Mouse (Mus musculus) right cerebral cortex, postnatal 14 days (tissue): ENCODE data around the gene Rspo1.

Source experiments
- DNase-seq: peaks from one replicate; pipeline ENCODE4 v3.0.0; 2022

Rspo1 gene

DNA sequence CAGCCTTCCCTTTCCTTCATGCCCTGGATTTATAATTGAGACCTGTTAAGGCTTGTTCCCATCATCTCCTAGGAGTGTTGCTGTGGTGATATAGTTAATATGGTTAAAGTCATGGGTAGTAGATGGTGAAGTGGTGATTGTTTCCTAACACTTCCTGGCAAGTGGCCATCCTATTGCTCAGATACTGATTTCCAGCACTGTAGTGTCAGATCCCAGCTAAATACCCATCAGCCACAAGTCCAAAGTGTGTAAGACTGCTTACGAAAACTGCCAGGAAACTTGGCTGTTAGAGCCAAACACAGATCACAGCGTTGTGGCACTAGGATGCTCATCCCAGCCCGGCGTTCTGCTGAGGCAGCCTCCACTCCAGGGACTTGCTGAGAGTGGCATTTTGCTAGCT, 48.1 kb downstream of the Rspo1 start:
- DNase-seq, result no peak

DNA sequence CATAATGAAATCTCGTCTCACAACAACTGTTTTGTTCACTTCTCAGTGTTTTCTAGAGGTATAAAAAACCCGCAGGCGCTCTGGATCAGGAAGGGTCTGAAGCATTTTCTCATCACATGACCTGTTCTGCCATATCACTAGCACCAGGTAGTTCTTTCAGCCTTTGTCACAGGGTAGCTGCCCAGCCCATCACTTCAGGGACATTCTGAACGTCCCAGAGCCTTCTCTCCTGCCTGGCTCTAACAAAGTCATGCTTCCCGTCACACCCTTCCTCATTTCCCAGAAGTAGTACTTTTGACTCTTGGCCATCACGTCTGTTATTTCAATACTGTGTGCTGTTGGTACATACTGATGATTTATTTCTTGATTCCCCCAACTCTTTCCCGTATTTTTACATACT, 58.2 kb downstream of the Rspo1 start:
- no peak for DNase-seq

DNA sequence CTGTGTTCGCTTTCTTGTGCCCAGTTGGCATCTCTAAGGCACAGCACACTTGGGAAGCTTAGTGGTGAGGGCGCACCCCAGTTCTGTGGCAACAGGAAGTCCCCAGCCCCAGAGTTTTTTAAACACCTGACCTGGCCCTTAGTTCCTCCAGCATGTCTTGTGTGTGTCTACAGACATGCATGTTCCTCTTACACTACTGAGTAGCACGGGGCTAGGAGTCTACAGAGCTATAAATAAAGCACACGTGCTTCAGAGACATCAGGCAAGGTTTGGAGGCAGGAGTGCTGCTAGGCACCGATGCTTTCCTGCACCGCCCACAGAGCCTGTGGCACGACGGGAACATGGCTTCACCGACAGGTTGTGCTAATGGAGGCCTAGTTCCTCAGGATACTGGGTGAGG, 69.2 kb downstream of the Rspo1 start:
- peak; percentile 12 for DNase-seq

GRCm38 (mm10) chr4:125056476-125056875, 70.2 kb downstream of the Rspo1 start:
- no peak for DNase-seq

DNA sequence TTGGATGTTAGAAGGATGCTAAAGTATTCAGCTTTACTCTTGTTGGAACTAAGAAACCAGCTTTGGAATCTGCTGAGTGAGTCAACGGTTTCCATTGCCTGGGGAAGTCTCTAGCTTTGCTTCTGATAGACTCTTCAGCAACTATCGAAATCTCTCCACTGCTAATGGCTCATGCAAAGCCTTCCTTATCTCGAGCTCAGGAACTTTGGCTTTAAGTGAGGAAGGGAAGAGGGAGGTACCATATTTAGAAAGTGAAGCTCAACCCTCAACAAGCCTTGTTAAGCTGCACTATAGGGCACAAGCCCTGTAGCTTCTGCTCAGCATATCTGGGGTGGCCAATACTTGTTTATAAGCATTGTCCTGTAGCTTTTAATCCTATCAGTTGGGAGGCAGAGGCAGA, 71.0 kb downstream of the Rspo1 start:
- no peak for DNase-seq

GRCm38 (mm10) chr4:125058033-125058432, 71.8 kb downstream of the Rspo1 start:
- DNase-seq, result no peak
